Mouse (Mus musculus) MEL (cell line): ENCODE data around the gene Zmpste24. TPM values are rescaled to one million over a fixed set of nuclear protein-coding genes. Genes with fewer than 3 reads are reported as not detected.
A peak's percentile ranks its signal among the peaks of the same experiment; 100 is the strongest.

ENCODE experiments used
- DNase-seq: peaks from one replicate; pipeline ENCODE4 v3.0.0; 2011; ENCODE audit warnings: low read depth, low spot score
- H3K27ac ChIP-seq: 2 replicates; pipeline ENCODE4 v1.5.1; 2012; ENCODE audit warnings: low read depth, mild to moderate bottlenecking, control low read depth, low read length, moderate library complexity; ENCODE audit not compliant: control insufficient read depth
- H3K27me3 ChIP-seq, 2 experiments: fragments of 150-350 bp in 1 of 2; sonication (generic) in 1 of 2; 2 replicates each; pipeline ENCODE4 v1.6.1; 2012; ENCODE audit warnings: low read length in 2 of 2, mild to moderate bottlenecking in 2 of 2, improper control_type of control experiment in 1 of 2, moderate library complexity in 1 of 2; ENCODE audit not compliant: insufficient read depth in 2 of 2, control insufficient read depth in 1 of 2
- H3K36me3 ChIP-seq, 2 experiments: 2 replicates each; pipeline ENCODE4 v1.6.1; 2012 to 2014; ENCODE audit warnings: low read length in 2 of 2, improper control_type of control experiment in 1 of 2, inconsistent platforms in 1 of 2, mild to moderate bottlenecking in 1 of 2; ENCODE audit not compliant: insufficient read depth in 2 of 2, control insufficient read depth in 1 of 2
- H3K4me1 ChIP-seq, 2 experiments: fragments of 150-350 bp in 1 of 2; sonication (generic) in 1 of 2; 2 replicates each; pipeline ENCODE4 v1.6.1; 2012; ENCODE audit warnings: low read length in 2 of 2, improper control_type of control experiment in 1 of 2, mild to moderate bottlenecking in 1 of 2; ENCODE audit not compliant: insufficient read depth in 2 of 2, control insufficient read depth in 1 of 2
- H3K4me3 ChIP-seq, 2 experiments: fragments of 150-350 bp in 1 of 2; sonication (generic) in 1 of 2; 2 replicates each; pipeline ENCODE4 v1.5.1; 2012; ENCODE audit warnings: low read depth in 2 of 2, low read length in 2 of 2, mild to moderate bottlenecking in 2 of 2, moderate library complexity in 2 of 2, control low read depth in 1 of 2, improper control_type of control experiment in 1 of 2; ENCODE audit not compliant: control insufficient read depth in 1 of 2, insufficient read depth in 1 of 2
- H3K79me2 ChIP-seq: 2 replicates; pipeline ENCODE4 v1.6.1; 2012; ENCODE audit warnings: mild to moderate bottlenecking, low read length, moderate library complexity; ENCODE audit not compliant: control insufficient read depth, poor library complexity, insufficient read depth
- H3K9ac ChIP-seq: 2 replicates; pipeline ENCODE4 v1.6.1; 2012; ENCODE audit warnings: low read depth, mild to moderate bottlenecking, control low read depth, low read length, moderate library complexity; ENCODE audit not compliant: control insufficient read depth, poor library complexity, severe bottlenecking
- H3K9me3 ChIP-seq: fragments of 150-350 bp; sonication (generic); replicated peaks from 2 replicates; pipeline ENCODE4 v1.6.1; 2012; ENCODE audit warnings: mild to moderate bottlenecking, low read length, improper control_type of control experiment, moderate library complexity; ENCODE audit not compliant: insufficient read depth
- BHLHE40 ChIP-seq: IDR thresholded peaks from 2 replicates; pipeline ENCODE4 v1.6.1; 2012; ENCODE audit warnings: low read depth, mild to moderate bottlenecking, inconsistent platforms, low read length, improper control_type of control experiment, borderline replicate concordance
- CTCF ChIP-seq, 3 experiments: IDR thresholded peaks in 2 of 3; conservative IDR thresholded peaks in 1 of 3; 2 replicates each; pipeline ENCODE4 v1.5.1; 2011 to 2012; ENCODE audit warnings: low read length in 3 of 3, low read depth in 2 of 3, mild to moderate bottlenecking in 2 of 3, improper control_type of control experiment in 1 of 3, inconsistent platforms in 1 of 3, mixed read lengths in 1 of 3, moderate library complexity in 1 of 3; ENCODE audit not compliant: control insufficient read depth in 1 of 3, insufficient read depth in 1 of 3, poor library complexity in 1 of 3, severe bottlenecking in 1 of 3
- ELF1 ChIP-seq: IDR thresholded peaks from 2 replicates; pipeline ENCODE4 v1.6.1; 2014; ENCODE audit warnings: low read depth, mild to moderate bottlenecking, inconsistent platforms, low read length, improper control_type of control experiment, moderate library complexity
- EP300 ChIP-seq, 2 experiments: IDR thresholded peaks; 2 replicates each; pipeline ENCODE4 v1.6.1; 2011; ENCODE audit warnings: improper control_type of control experiment in 2 of 2, low read length in 2 of 2, low read depth in 1 of 2, mild to moderate bottlenecking in 1 of 2
- HCFC1 ChIP-seq: IDR thresholded peaks from 2 replicates; pipeline ENCODE4 v1.6.1; 2012; ENCODE audit warnings: low read depth, mild to moderate bottlenecking, inconsistent platforms, low read length, improper control_type of control experiment, moderate library complexity
- JUND ChIP-seq: IDR thresholded peaks from 2 replicates; pipeline ENCODE4 v1.6.1; 2011; ENCODE audit warnings: low read depth, mild to moderate bottlenecking, improper control_type of control experiment, low read length
- KAT2A ChIP-seq: conservative IDR thresholded peaks from 2 replicates; pipeline ENCODE4 v1.6.1; 2012; ENCODE audit warnings: low read depth, low read length, improper control_type of control experiment, inconsistent platforms
- MAX ChIP-seq: IDR thresholded peaks from 2 replicates; pipeline ENCODE4 v1.6.1; 2011; ENCODE audit warnings: low read length, improper control_type of control experiment
- MAZ ChIP-seq: IDR thresholded peaks from 2 replicates; pipeline ENCODE4 v1.6.1; 2012; ENCODE audit warnings: low read depth, mild to moderate bottlenecking, inconsistent platforms, low read length, improper control_type of control experiment
- MXI1 ChIP-seq: IDR thresholded peaks from 2 replicates; pipeline ENCODE4 v1.6.1; 2011; ENCODE audit warnings: mild to moderate bottlenecking, low read depth, low read length, improper control_type of control experiment
- MYC ChIP-seq: IDR thresholded peaks from 2 replicates; pipeline ENCODE4 v1.6.1; 2011; ENCODE audit warnings: low read depth, mild to moderate bottlenecking, low read length, improper control_type of control experiment, moderate library complexity
- NELFE ChIP-seq: IDR thresholded peaks from 2 replicates; pipeline ENCODE4 v1.6.1; 2011; ENCODE audit warnings: low read depth, low read length, improper control_type of control experiment
- POLR2AphosphoS2 ChIP-seq: IDR thresholded peaks from 2 replicates; pipeline ENCODE4 v1.6.1; 2011; ENCODE audit warnings: low read length, improper control_type of control experiment
- POLR2AphosphoS5 ChIP-seq: IDR thresholded peaks from 2 replicates; pipeline ENCODE4 v1.6.1; 2012; ENCODE audit warnings: low read depth, borderline replicate concordance, mild to moderate bottlenecking, inconsistent platforms, low read length, moderate library complexity, mixed read lengths
- RAD21 ChIP-seq: IDR thresholded peaks from 2 replicates; pipeline ENCODE4 v1.6.1; 2011; ENCODE audit warnings: mild to moderate bottlenecking, low read depth, low read length, improper control_type of control experiment
- SIN3A ChIP-seq: IDR thresholded peaks from 2 replicates; pipeline ENCODE4 v1.6.1; 2012; ENCODE audit warnings: low read length, improper control_type of control experiment, inconsistent platforms
- SMC3 ChIP-seq: IDR thresholded peaks from 2 replicates; pipeline ENCODE4 v1.6.1; 2011; ENCODE audit warnings: low read depth, low read length, improper control_type of control experiment
- USF2 ChIP-seq, 2 experiments: IDR thresholded peaks; 2 replicates each; pipeline ENCODE4 v1.6.1; 2011 to 2012; ENCODE audit warnings: improper control_type of control experiment in 2 of 2, low read length in 2 of 2, borderline replicate concordance in 1 of 2, inconsistent platforms in 1 of 2, low read depth in 1 of 2, mild to moderate bottlenecking in 1 of 2; ENCODE audit not compliant: insufficient read depth in 1 of 2
- ZC3H11A ChIP-seq: IDR thresholded peaks from 2 replicates; pipeline ENCODE4 v1.6.1; 2012; ENCODE audit warnings: low read depth, mild to moderate bottlenecking, inconsistent platforms, low read length, improper control_type of control experiment
- ZKSCAN1 ChIP-seq: IDR thresholded peaks from 2 replicates; pipeline ENCODE4 v1.6.1; 2012; ENCODE audit warnings: low read depth, mild to moderate bottlenecking, inconsistent platforms, low read length, improper control_type of control experiment, moderate library complexity
- ZNF384 ChIP-seq: IDR thresholded peaks from 2 replicates; pipeline ENCODE4 v1.6.1; 2012; ENCODE audit warnings: low read depth, mild to moderate bottlenecking, inconsistent platforms, low read length, improper control_type of control experiment
- polyA plus RNA-seq, 2 experiments: library from polyadenylated mRNA; stranded (reverse) in 1 of 2; unstranded in 1 of 2; fragments of >175 nt in 1 of 2; fragments of >200 nt in 1 of 2; gene quantifications; 2 replicates each; pipeline versions ENCODE4 v1.2.1 to v1.2.4; 2012; ENCODE audit warnings: low replicate concordance in 2 of 2, low read depth in 1 of 2; ENCODE audit not compliant: insufficient read length in 2 of 2, insufficient read depth in 1 of 2, missing spikeins in 1 of 2
- total RNA-seq: library from RNA; depleted of rRNA; stranded (reverse); fragments of 300-350 nt; gene quantifications from 2 replicates; pipeline ENCODE4 v1.2.3, GENCODE M21; 2012

Gene Zmpste24
- total and polyA plus RNA-seq, 3 experiments = 37.6 to 70.6 (median 44.7) TPM

- DNase-seq = peak; percentile 86
- Histone ChIP-seq H3K4me1 (0 out of 4 replicates have a peak, but pooled peaks cover 0 to 2% of the 10 kb centered on the region in 2 experiments), H3K9me3 (no peaks in the 10 kb centered on the region), H3K9ac (0 out of 2 replicates have a peak overlapping the region, but pooled peaks have one; percentile 23), H3K27me3 (no peaks in the 10 kb centered on the region), H3K4me3 (peak overlapping the region; percentile 21 to 32; a peak in 3 of 4 replicates), H3K36me3 (peaks cover 0 to 3% of the 10 kb centered on the region in 2 experiments; a peak in 1 of 4 replicates), H3K27ac (no peak overlapping the region), H3K79me2 (no peaks in the 10 kb centered on the region)
- TF ChIP-seq CTCF (IDR thresholded peaks at IDR 0.05 in 2 of 3, conservative IDR thresholded peaks at IDR 0.05 in 1 of 3; ENCODE audit: control insufficient read depth in 1 of 3, insufficient read depth in 1 of 3, low read depth in 2 of 3, low read length in 3 of 3, poor library complexity in 1 of 3, severe bottlenecking in 1 of 3) (peak; percentile 84 to 96 (median 96)), MAZ (0 out of 2 replicates have a peak, but pooled peaks have one; percentile 25), MAX (peak; percentile 70), MYC (peak; percentile 72), EP300 (IDR thresholded peaks at IDR 0.05; ENCODE audit: low read depth in 1 of 2, low read length in 2 of 2) (no peak), RAD21 (peak; percentile 78), BHLHE40 (peak; percentile 71; the same call in 1 of the 2 replicates), SIN3A (peak; percentile 69; the same call in 1 of the 2 replicates), MXI1 (peak; percentile 68), HCFC1 (0 out of 2 replicates have a peak, but pooled peaks have one; percentile 16), SMC3 (peak; percentile 84), ZC3H11A (peak; percentile 69), NELFE (no peak), USF2 (IDR thresholded peaks at IDR 0.05; ENCODE audit: borderline replicate concordance in 1 of 2, insufficient read depth in 1 of 2, low read depth in 1 of 2, low read length in 2 of 2) (no peak), POLR2AphosphoS5 (no peak), ELF1 (no peak)
Measured at GRCm38 (mm10) chr4:121028659-121029392, 69.2 kb downstream of the Zmpste24 start.

- peak overlapping the region in 1 of 2 experiments; percentile 32; a peak in 1 of 4 replicates for H3K4me3 ChIP-seq
- no peak overlapping the region for H3K27ac ChIP-seq
- no peaks in the 10 kb centered on the region for H3K9me3 ChIP-seq
- no peak overlapping the region for H3K9ac ChIP-seq
- 0 out of 4 replicates have a peak, but pooled peaks cover 0 to 2% of the 10 kb centered on the region in 2 experiments for H3K4me1 ChIP-seq
- TF ChIP-seq JUND (no peak), POLR2AphosphoS2 (no peak), KAT2A (no peak), ZKSCAN1 (no peak), ZNF384 (no peak), USF2 (IDR thresholded peaks at IDR 0.05; ENCODE audit: borderline replicate concordance in 1 of 2, insufficient read depth in 1 of 2, low read depth in 1 of 2, low read length in 2 of 2) (no peak), ELF1 (no peak), BHLHE40 (no peak), MAX (no peak)
- DNase-seq = peak; percentile 19
- no peaks in the 10 kb centered on the region for H3K27me3 ChIP-seq
- no peaks in the 10 kb centered on the region for H3K79me2 ChIP-seq
- peaks cover 0 to 3% of the 10 kb centered on the region in 2 experiments; a peak in 1 of 4 replicates for H3K36me3 ChIP-seq
Measured at GRCm38 (mm10) chr4:121028146-121028545, 69.9 kb downstream of the Zmpste24 start.
